Mouse (Mus musculus): ENCODE measurements around the gene Emc8. TPM values are rescaled to one million over a fixed set of nuclear protein-coding genes. Genes with fewer than 3 reads are reported as not detected.

Emc8 gene
- polyA plus RNA-seq, 1 experiment from 2014 or later: 127 TPM

GRCm38 (mm10) chr8:120619235-120620180, 48.9 kb downstream of the Emc8 start:
- Histone ChIP-seq H3K36me3 (ENCODE audit: control insufficient read depth, insufficient read depth) (no peaks in the 10 kb centered on the region), H3K4me2 (replicated peaks; ENCODE audit: low read depth) (no peak overlapping the region), H3K27ac (ENCODE audit: low read depth, low read length) (no peak overlapping the region), H3K9me3 (ENCODE audit: control insufficient read depth) (no peaks in the 10 kb centered on the region), H3K4me1 (replicated peaks; ENCODE audit: control insufficient read depth, insufficient read depth, low read length) (no peaks in the 10 kb centered on the region), H3K27me3 (replicated peaks; ENCODE audit: control insufficient read depth, insufficient read depth, low read length) (no peaks in the 10 kb centered on the region), H3K9ac (ENCODE audit: low read depth, low read length) (no peak overlapping the region), H3K4me3 (ENCODE audit: low read depth, low read length) (no peak overlapping the region)
- ATAC-seq: no peak
- WGBS: 74% methylated on average over 11 of the region's 11 CpGs
- TF ChIP-seq CTCF (IDR thresholded peaks at IDR 0.05; ENCODE audit: low read depth): no peak

- Histone ChIP-seq H3K36me3 (ENCODE audit: control insufficient read depth, insufficient read depth) (no peaks in the 10 kb centered on the region), H3K4me2 (replicated peaks; ENCODE audit: low read depth) (no peak overlapping the region), H3K4me1 (replicated peaks; ENCODE audit: control insufficient read depth, insufficient read depth, low read length) (no peaks in the 10 kb centered on the region), H3K27ac (ENCODE audit: low read depth, low read length) (no peak overlapping the region), H3K27me3 (replicated peaks; ENCODE audit: control insufficient read depth, insufficient read depth, low read length) (no peaks in the 10 kb centered on the region), H3K4me3 (ENCODE audit: low read depth, low read length) (no peak overlapping the region), H3K9me3 (ENCODE audit: control insufficient read depth) (no peaks in the 10 kb centered on the region), H3K9ac (ENCODE audit: low read depth, low read length) (no peak overlapping the region)
- ATAC-seq: peak; percentile 51; the same call in 1 of the 2 replicates
- 3% methylated on average over 6 of the region's 6 CpGs for WGBS
- TF ChIP-seq CTCF (IDR thresholded peaks at IDR 0.05; ENCODE audit: low read depth): peak; percentile 92
These were observed 50.3 kb downstream of the Emc8 start for GRCm38 (mm10) chr8:120618110-120618509.

- no peak overlapping the region for H3K9ac ChIP-seq (ENCODE audit: low read depth, low read length)
- no peaks in the 10 kb centered on the region for H3K36me3 ChIP-seq (ENCODE audit: control insufficient read depth, insufficient read depth)
- no peak overlapping the region for H3K27ac ChIP-seq (ENCODE audit: low read depth, low read length)
- no peak for ATAC-seq
- no peaks in the 10 kb centered on the region for H3K27me3 ChIP-seq (replicated peaks; ENCODE audit: control insufficient read depth, insufficient read depth, low read length)
- no peaks in the 10 kb centered on the region for H3K9me3 ChIP-seq (ENCODE audit: control insufficient read depth)
- no peak overlapping the region for H3K4me2 ChIP-seq (replicated peaks; ENCODE audit: low read depth)
- WGBS: 57% methylated on average over 7 of the region's 8 CpGs
- no peak overlapping the region for H3K4me3 ChIP-seq (ENCODE audit: low read depth, low read length)
- no peak for TF ChIP-seq CTCF (IDR thresholded peaks at IDR 0.05; ENCODE audit: low read depth)
- no peaks in the 10 kb centered on the region for H3K4me1 ChIP-seq (replicated peaks; ENCODE audit: control insufficient read depth, insufficient read depth, low read length)
These were observed 51.4 kb downstream of the Emc8 start for GRCm38 (mm10) chr8:120616663-120617626.

GRCm38 (mm10) chr8:120614491-120614890, 53.9 kb downstream of the Emc8 start:
- no peaks in the 10 kb centered on the region for H3K4me1 ChIP-seq (replicated peaks; ENCODE audit: control insufficient read depth, insufficient read depth, low read length)
- TF ChIP-seq CTCF (IDR thresholded peaks at IDR 0.05; ENCODE audit: low read depth): 0 out of 2 replicates have a peak, but pooled peaks have one; percentile 16
- ATAC-seq: no peak
- no peak overlapping the region for H3K27ac ChIP-seq (ENCODE audit: low read depth, low read length)
- no peaks in the 10 kb centered on the region for H3K36me3 ChIP-seq (ENCODE audit: control insufficient read depth, insufficient read depth)
- H3K9ac ChIP-seq (ENCODE audit: low read depth, low read length): no peak overlapping the region
- H3K4me3 ChIP-seq (ENCODE audit: low read depth, low read length): no peak overlapping the region
- WGBS: 92% methylated on average over 3 of the region's 3 CpGs
- no peaks in the 10 kb centered on the region for H3K27me3 ChIP-seq (replicated peaks; ENCODE audit: control insufficient read depth, insufficient read depth, low read length)
- no peaks in the 10 kb centered on the region for H3K9me3 ChIP-seq (ENCODE audit: control insufficient read depth)
- H3K4me2 ChIP-seq (replicated peaks; ENCODE audit: low read depth): no peak overlapping the region

GRCm38 (mm10) chr8:120610824-120611223, 57.5 kb downstream of the Emc8 start:
- no peak for ATAC-seq
- Histone ChIP-seq H3K27me3 (replicated peaks; ENCODE audit: control insufficient read depth, insufficient read depth, low read length) (no peaks in the 10 kb centered on the region), H3K9me3 (ENCODE audit: control insufficient read depth) (no peaks in the 10 kb centered on the region), H3K36me3 (ENCODE audit: control insufficient read depth, insufficient read depth) (no peaks in the 10 kb centered on the region), H3K27ac (ENCODE audit: low read depth, low read length) (no peak overlapping the region), H3K4me2 (replicated peaks; ENCODE audit: low read depth) (no peak overlapping the region), H3K4me1 (replicated peaks; ENCODE audit: control insufficient read depth, insufficient read depth, low read length) (no peaks in the 10 kb centered on the region), H3K4me3 (ENCODE audit: low read depth, low read length) (no peak overlapping the region), H3K9ac (ENCODE audit: low read depth, low read length) (no peak overlapping the region)
- TF ChIP-seq CTCF (IDR thresholded peaks at IDR 0.05; ENCODE audit: low read depth): no peak
- 81% methylated on average over 6 of the region's 6 CpGs for WGBS

- Histone ChIP-seq H3K36me3 (ENCODE audit: control insufficient read depth, insufficient read depth) (no peaks in the 10 kb centered on the region), H3K4me2 (replicated peaks; ENCODE audit: low read depth) (peak overlapping the region; percentile 21), H3K27me3 (replicated peaks; ENCODE audit: control insufficient read depth, insufficient read depth, low read length) (no peaks in the 10 kb centered on the region), H3K9me3 (ENCODE audit: control insufficient read depth) (no peaks in the 10 kb centered on the region), H3K4me3 (ENCODE audit: low read depth, low read length) (no peak overlapping the region), H3K9ac (ENCODE audit: low read depth, low read length) (no peak overlapping the region), H3K4me1 (replicated peaks; ENCODE audit: control insufficient read depth, insufficient read depth, low read length) (no peaks in the 10 kb centered on the region), H3K27ac (ENCODE audit: low read depth, low read length) (no peak overlapping the region)
- WGBS: 10% methylated on average over 7 of the region's 7 CpGs
- ATAC-seq: no peak
- peak; percentile 91 for TF ChIP-seq CTCF (IDR thresholded peaks at IDR 0.05; ENCODE audit: low read depth)
These were observed 60.5 kb downstream of the Emc8 start for GRCm38 (mm10) chr8:120607885-120608284.
